Mouse (Mus musculus) v-Abl transformed pro-B cells (cell line): Measurements from ENCODE around the gene Klf7.

Source experiments
- in situ Hi-C, 2 experiments: fragments of 400-800 bp; cut with MboI; formaldehyde crosslinking; loops; one replicate each; pipeline ENCODE4 v1.15.1; 2025; ENCODE audit not compliant: unreplicated experiment in 2 of 2

Gene Klf7

DNA sequence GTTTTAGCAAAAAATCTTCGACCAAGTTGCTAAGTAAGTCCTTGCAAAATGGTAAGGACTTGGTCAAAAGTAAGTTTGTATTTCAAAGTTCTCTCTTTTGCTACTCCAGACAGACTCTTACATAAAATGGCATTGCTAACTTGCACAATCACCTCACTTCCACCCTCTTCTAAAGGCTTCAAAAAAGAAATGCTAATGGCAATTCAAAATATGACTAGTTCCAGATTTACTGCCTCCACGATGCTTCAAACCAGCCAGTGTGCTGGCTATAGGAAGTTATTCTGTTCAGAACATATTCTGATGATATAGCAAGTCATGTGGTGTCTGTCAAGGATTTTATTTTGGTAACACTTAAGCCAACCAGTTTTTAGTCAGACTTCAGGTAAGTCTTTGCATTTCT lies 41.8 kb downstream of the Klf7 start:
- in situ Hi-C loops, result loop anchor here in 1 of 2 experiments (25.0 kb wide), 1 partner anchor 1107 kb away; the partner anchor contains the start of genes Idh1 and Pikfyve

- in situ Hi-C loops, result loop anchor here in 1 of 2 experiments (25.0 kb wide), 1 partner anchor 1109 kb away; the partner anchor contains the start of genes Idh1 and Pikfyve
Measured at GRCm38 (mm10) chr1:64078747-64079211, 43.3 kb downstream of the Klf7 start.

- in situ Hi-C loops, result loop anchor here in 1 of 2 experiments (25.0 kb wide), 1 partner anchor 1109 kb away; the partner anchor contains the start of genes Idh1 and Pikfyve
Measured at GRCm38 (mm10) chr1:64078011-64078746, 43.9 kb downstream of the Klf7 start.

- in situ Hi-C loops, result no loop called here
Measured at GRCm38 (mm10) chr1:64074051-64074450, 48.0 kb downstream of the Klf7 start.

DNA sequence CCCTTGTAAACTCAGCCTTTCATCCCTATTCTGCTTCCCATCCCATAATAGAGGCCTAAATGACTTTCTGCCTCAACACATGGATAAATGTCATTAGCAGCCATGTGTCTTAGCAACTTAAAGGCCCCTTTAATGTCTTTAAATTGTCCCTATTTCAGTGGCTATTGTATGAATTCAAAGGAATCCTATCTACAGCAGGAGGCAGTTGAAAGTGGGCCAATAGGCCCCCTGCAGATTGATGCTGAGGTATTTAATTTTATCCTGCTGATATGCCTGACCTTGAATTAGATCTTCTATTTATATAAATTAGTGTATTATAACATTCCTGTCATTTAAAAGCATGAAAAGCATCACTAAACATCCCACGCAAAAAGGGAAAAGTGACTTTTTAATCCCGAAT lies 51.1 kb downstream of the Klf7 start:
- in situ Hi-C loops, result no loop called here

DNA sequence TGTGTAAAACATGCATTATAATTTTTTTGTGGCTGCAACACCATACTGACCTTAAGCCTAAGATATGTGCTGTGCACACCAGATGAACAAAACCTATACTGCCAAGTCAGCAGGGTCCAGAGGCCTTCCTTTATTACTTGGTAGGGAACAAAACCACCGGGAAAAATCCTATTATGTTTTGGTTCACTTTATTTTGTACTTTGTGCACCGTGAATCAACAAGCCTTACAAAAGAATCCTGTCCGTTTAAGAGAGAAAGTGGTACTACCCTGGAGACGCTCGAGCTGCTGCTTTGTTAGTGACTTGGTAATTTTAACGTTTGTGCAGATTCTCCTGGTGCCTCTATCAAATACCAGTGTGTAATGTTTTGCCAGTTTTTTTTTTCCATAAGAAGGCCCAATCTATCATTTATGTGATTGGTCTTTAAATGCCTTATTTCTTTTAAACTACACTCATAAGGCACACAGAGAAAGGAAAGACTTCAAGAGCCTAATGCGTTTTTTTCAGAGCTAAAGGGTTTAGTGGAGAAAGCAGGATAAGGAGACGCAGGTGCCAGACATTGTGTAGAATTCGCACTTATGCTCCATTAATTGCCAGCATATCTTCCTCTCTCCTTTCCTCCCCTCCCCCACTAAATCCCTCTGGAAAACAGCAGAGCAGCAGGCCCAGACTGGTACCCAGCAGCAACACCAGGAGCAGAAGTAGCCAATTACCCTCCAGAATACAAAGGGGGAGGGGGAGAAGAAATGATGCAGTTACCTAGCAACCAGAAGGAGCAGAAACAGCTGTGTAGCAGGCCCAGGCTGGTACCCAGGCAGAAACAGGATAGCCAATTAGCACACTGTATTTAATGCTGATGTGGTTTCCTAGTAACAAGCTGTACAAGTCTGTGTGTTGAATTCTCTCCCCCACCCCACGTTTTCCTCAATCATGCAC lies 55.5 kb downstream of the Klf7 start:
- in situ Hi-C loops, result no loop called here

GRCm38 (mm10) chr1:64061488-64061887 lies 60.6 kb downstream of the Klf7 start:
- in situ Hi-C loops, result no loop called here

DNA sequence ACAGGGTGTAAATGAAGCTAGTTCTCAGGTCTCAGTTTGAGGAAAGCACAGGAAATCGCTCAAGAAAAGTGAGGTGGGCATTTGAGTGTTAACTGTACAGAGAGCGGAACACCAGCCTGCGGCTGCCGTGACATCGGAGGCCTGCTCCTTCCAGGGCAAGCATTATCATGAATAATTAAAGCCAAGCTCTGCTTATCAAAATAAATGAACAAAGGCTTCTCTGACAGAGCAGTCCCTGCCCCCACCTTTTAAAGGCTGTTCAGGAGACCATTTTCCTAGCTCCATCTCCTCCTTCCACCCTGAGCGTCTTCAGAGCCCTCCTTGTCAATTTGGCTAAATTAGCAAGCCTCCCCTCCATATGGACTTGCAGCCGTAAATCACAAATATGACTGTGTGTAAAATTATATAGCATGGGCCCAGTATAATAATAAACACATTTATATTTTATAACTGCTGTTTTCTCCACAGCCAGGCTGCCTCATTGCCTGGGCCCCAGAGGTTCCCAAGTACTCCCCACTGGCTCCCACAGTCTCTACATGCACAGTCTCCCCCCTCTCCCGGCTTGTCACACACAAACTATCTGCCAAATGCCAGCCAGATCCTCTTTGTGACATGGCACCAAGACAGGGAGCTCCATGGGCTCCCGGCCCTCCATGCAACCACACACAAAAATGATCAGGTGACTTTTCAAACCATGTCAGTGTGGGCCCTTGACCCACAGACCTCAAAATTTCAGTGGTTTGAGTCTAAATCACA lies 61.2 kb downstream of the Klf7 start:
- in situ Hi-C loops, result no loop called here

DNA sequence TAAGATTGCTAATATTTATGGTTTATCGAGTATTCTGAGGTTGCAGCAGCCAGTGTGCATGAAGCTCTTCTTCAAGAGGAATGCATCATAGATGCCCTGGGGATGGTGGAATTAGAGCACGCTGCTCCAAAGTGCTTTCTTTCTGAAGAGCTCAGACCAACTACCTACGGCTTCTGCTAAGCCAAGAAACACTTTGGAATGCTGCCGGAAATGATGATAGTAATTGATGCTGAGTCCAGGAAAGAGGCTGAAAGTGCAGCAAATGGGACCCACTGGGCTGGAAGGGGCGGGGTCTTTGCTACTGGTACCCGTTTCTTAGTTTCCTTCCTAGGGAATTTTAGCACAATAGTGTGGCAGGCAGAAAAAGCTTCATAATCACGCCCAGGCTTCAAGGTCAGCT lies 62.0 kb downstream of the Klf7 start:
- in situ Hi-C loops, result no loop called here

DNA sequence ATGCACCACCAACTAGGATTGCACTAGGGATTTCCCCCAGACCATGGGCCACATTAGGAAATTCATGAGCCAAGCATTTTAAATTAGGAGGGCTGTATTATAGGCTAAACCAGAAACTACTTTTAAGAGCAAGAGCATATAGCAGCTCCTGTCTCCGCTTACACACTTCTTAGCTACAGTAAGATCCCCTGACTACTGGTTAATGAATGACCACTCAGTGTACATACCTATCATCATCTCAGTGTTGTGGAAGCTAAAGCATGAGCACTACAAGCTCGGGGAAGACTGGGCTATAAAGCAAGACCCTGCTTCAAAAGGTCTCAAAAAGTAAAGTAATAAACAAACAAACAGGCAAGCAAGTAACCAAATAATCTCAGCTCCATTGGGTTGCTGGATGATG lies 65.5 kb downstream of the Klf7 start:
- in situ Hi-C loops, result no loop called here

DNA sequence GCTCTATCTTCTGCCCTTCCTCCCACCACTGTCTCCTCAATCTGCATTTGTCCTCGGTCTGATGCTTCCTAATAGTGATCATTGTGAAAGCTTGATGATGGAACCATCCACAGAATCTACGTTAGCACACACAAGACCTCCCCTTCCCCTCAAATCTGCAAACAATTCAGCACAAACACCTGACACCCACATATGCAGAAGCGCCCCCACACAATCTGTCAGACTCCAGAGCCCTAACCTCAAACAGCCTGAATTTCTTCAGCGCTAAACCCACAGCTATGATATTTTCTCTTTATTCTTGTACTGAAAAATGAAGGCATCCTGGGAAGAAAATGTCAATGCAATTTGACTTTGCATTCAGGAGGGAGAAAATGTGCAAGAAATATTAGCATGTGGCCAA lies 66.1 kb downstream of the Klf7 start:
- in situ Hi-C loops, result no loop called here

GRCm38 (mm10) chr1:64055210-64055609 lies 66.9 kb downstream of the Klf7 start:
- in situ Hi-C loops, result no loop called here

- in situ Hi-C loops, result no loop called here
Measured at GRCm38 (mm10) chr1:64052069-64052750, 69.9 kb downstream of the Klf7 start.

DNA sequence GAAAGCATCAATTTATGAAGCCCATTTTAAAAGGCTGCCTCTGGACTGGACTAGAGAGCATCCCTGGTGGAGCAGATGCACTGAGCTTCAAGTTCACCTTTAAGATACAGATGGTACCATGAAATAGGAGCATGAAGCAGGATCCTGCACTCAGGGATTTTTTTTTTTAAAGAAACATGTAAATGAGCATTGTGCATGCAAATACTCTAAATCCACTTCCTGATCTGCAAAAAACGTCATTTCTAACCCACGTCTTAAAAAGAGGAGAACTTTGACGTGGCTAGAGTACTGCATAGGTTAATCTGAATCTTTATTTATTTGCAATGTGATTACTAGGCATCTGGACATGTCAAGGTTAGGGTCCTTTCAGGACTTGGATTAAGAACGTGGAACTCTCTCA lies 73.5 kb downstream of the Klf7 start:
- in situ Hi-C loops, result no loop called here

DNA sequence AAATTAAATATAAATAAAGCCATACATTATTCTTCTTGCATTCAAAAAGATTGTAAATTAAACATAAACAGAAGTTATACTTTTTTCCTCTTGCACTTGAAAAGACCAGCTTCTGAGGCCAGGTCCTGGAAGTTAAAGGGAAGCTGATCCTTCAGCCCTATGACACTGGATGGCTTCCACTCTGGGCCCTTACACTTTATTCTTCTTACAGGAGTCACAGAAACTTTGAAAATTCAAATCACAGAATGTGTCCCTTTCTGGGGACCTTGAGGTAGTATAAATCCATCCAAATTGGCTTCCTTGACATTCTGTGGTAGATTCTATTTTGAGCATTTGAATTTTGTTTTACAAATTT lies 75.3 kb downstream of the Klf7 start:
- in situ Hi-C loops, result no loop called here

DNA sequence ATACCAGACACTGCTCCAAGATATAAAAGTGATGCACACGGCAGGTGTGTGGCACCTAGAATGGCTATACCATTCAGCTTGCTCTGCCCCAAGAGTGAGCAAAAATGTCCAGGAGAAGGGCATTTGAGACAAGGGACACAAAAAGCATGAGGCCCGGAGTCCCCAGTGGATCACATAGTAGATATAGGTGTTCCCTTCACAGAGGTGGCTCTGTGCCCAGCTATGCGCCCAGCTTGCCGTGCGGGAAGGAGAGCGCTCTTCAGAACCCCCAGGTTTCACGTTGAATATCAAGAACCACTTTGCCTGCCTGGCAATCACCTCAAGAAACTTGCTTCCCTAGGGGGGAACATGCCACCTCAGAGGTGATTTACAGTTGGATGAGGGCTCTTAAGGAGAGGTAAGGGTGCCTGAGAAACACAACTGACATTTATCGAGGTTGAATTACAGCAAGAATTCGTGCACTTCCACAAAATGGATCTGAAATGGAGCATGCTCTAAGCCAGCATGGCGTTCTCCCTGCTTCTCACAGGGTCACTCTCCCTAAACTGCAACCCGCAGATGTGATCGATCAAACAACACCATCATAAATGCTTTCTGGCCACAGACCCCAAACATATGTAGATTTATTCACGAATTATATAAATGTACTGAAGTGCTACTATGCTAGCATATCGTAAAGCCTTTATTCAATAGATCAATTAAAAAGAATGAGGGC lies 75.8 kb downstream of the Klf7 start:
- in situ Hi-C loops, result no loop called here

- in situ Hi-C loops, result no loop called here
Measured at GRCm38 (mm10) chr1:64044577-64044976, 77.5 kb downstream of the Klf7 start.

GRCm38 (mm10) chr1:64040831-64041383 lies 81.2 kb downstream of the Klf7 start:
- in situ Hi-C loops, result no loop called here

GRCm38 (mm10) chr1:64040061-64040686 lies 81.9 kb downstream of the Klf7 start:
- in situ Hi-C loops, result no loop called here
